Mouse (Mus musculus): ENCODE results near the gene Sh3bgrl3. TPM values are rescaled to one million over a fixed set of nuclear protein-coding genes. Genes with fewer than 3 reads are reported as not detected.

The Sh3bgrl3 gene
- polyA plus RNA-seq (2014; fragmentation: Illumina TruSeq; extraction: RNeasy Lipid Tissue Mini Kit (QIAGEN cat#74804); ENCODE audit: insufficient read depth, low read depth, low replicate concordance) = 356 TPM

DNA sequence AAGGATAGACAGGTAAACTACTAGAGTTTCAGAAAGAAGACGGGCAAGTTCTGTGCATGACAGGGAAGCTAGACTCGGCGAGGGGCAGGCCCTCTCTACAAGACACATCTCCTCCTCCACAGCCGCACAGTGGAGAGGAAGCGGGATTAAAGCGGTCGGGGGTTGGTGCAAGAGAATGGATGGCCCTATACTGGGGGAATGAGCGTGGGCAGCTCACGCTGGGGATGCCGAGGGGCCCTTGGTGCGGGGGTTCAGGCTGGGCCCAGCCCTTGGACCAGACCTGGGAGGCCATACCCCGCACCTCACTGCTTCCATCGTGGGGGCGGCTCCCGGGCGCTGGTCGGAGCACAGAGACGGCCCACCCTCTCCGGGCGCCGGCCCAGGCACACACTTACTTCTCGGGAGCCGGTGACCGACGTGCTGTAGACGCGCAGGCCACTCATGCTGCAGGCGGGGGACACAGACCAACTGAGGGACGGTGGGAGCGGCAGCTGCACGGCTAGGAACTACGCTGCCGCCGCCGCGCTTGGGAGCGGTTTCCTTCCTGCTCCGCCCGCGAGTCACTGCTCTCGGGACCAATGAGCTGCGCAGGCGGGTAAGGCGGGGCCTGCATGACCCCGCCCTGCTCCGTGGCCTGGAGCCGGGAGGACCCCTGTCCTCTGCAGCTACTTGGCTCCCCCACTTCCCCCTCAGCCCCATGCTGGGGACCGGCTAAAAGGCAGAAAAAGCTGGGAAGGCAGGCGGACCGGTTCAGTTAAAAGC, at the start of gene Sh3bgrl3:
Sh3bgrl3 (minus strand) TSS at position 569 of the 762 bp plus-strand sequence.

DNA sequence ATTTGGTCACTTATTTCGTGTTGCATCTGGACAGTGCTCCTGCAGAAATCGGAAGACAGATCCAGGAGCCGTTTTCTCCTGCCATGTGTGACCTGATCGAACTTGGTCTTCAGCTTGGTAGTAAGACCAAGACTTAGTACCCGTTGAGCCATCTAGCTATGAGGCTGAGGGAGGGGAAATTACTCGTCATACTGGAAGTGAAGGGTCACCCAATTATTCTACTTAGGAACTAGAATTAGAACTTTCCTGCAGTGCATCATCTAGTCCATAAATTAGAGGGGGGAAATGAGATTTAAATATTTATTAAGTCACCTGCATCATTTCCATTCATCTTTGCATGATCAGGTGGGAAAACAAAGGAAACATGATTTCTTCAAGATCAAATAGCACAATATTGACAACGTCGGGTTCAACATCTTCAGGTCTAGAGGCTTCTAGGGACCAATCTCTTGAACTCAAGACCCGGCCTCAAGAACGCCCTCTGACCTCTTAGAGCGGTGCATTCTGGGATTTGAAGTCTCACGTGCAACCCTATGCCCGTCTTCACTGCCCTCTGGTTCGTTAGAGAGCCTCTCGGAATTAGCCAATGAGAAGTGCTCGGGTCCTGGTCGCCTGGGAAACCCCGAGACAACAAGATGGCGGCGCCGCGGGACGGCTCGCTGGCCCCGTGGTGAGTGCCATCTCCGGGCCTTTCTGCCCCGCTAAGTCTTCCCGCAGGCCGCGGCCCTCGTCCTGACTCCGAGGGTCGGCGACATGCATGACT, 26.4 kb downstream of the Sh3bgrl3 start, which contains the start of gene Ubxn11:
Ubxn11 (plus strand) TSS at position 592 of the 763 bp plus-strand sequence.

DNA sequence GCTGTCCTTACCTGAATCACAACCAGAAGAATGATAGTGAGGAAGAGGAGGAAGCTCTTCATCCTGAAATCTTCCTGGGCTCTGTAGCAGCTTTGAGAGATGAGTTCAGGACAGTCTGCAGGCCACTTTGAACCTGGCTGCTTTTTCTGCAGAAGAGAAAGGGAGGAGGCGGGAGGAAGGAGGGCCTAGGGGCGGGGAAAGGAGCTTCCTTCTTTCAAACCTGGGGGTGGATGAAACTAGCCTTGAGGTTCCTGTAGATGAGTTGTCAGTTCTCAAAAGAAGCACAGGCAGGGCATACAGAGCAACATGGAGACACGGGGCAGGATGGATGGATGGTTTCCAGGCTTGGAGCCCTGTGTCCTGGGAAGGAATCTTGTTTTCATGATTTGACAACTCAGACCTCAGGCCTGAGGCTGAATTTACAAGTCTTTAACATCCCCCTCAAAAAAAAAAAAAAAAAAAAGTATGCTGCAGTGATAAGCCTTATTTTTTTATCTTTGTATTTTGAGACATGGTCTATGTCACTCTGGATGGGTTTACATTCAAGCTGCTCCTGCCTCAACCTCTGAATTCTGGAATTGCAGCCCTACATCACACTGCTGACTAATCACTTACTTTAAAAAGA, 33.6 kb downstream of the Sh3bgrl3 start, which contains the start of gene Cd52:
Cd52 (minus strand) TSS at position 160 of the 625 bp plus-strand sequence.

Other genes starting within 250 kb of the Sh3bgrl3 start
- 23.5 TPM for gene Rps6ka1, start 241.0 kb downstream of the Sh3bgrl3 start, polyA plus RNA-seq (2014; fragmentation: Illumina TruSeq; extraction: RNeasy Lipid Tissue Mini Kit (QIAGEN cat#74804); ENCODE audit: insufficient read depth, low read depth, low replicate concordance)
- 176 TPM for gene Hmgn2, start 160.1 kb downstream of the Sh3bgrl3 start, polyA plus RNA-seq (2014; fragmentation: Illumina TruSeq; extraction: RNeasy Lipid Tissue Mini Kit (QIAGEN cat#74804); ENCODE audit: insufficient read depth, low read depth, low replicate concordance)
- gene Dhdds, start 127.9 kb downstream of the Sh3bgrl3 start, polyA plus RNA-seq (2014; fragmentation: Illumina TruSeq; extraction: RNeasy Lipid Tissue Mini Kit (QIAGEN cat#74804); ENCODE audit: insufficient read depth, low read depth, low replicate concordance) = 20.7 TPM
- not detected for gene Lin28a, start 109.9 kb downstream of the Sh3bgrl3 start, polyA plus RNA-seq (2014; fragmentation: Illumina TruSeq; extraction: RNeasy Lipid Tissue Mini Kit (QIAGEN cat#74804); ENCODE audit: insufficient read depth, low read depth, low replicate concordance)
- gene Zfp683, start 75.0 kb downstream of the Sh3bgrl3 start, polyA plus RNA-seq (2014; fragmentation: Illumina TruSeq; extraction: RNeasy Lipid Tissue Mini Kit (QIAGEN cat#74804); ENCODE audit: insufficient read depth, low read depth, low replicate concordance) = 0.21 TPM
- 2.5 TPM for gene Crybg2, start 68.0 kb downstream of the Sh3bgrl3 start, polyA plus RNA-seq (2014; fragmentation: Illumina TruSeq; extraction: RNeasy Lipid Tissue Mini Kit (QIAGEN cat#74804); ENCODE audit: insufficient read depth, low read depth, low replicate concordance)
- 396 TPM for gene Cd52, start 33.7 kb downstream of the Sh3bgrl3 start, polyA plus RNA-seq (2014; fragmentation: Illumina TruSeq; extraction: RNeasy Lipid Tissue Mini Kit (QIAGEN cat#74804); ENCODE audit: insufficient read depth, low read depth, low replicate concordance)
- gene Ubxn11, start 26.2 kb downstream of the Sh3bgrl3 start, polyA plus RNA-seq (2014; fragmentation: Illumina TruSeq; extraction: RNeasy Lipid Tissue Mini Kit (QIAGEN cat#74804); ENCODE audit: insufficient read depth, low read depth, low replicate concordance) = 12.1 TPM
- 6.3 TPM for gene Cep85, start 58.3 kb upstream of the Sh3bgrl3 start, polyA plus RNA-seq (2014; fragmentation: Illumina TruSeq; extraction: RNeasy Lipid Tissue Mini Kit (QIAGEN cat#74804); ENCODE audit: insufficient read depth, low read depth, low replicate concordance)
- gene Gm7534, start 74.2 kb upstream of the Sh3bgrl3 start, polyA plus RNA-seq (2014; fragmentation: Illumina TruSeq; extraction: RNeasy Lipid Tissue Mini Kit (QIAGEN cat#74804); ENCODE audit: insufficient read depth, low read depth, low replicate concordance) = not detected
- not detected for gene Catsper4, start 98.6 kb upstream of the Sh3bgrl3 start, polyA plus RNA-seq (2014; fragmentation: Illumina TruSeq; extraction: RNeasy Lipid Tissue Mini Kit (QIAGEN cat#74804); ENCODE audit: insufficient read depth, low read depth, low replicate concordance)
- gene Cnksr1, start 109.6 kb upstream of the Sh3bgrl3 start, polyA plus RNA-seq (2014; fragmentation: Illumina TruSeq; extraction: RNeasy Lipid Tissue Mini Kit (QIAGEN cat#74804); ENCODE audit: insufficient read depth, low read depth, low replicate concordance) = 5.7 TPM
- not detected for gene E130218I03Rik, start 114.9 kb upstream of the Sh3bgrl3 start, polyA plus RNA-seq (2014; fragmentation: Illumina TruSeq; extraction: RNeasy Lipid Tissue Mini Kit (QIAGEN cat#74804); ENCODE audit: insufficient read depth, low read depth, low replicate concordance)
- 8.1 TPM for gene Zfp593, start 116.8 kb upstream of the Sh3bgrl3 start, polyA plus RNA-seq (2014; fragmentation: Illumina TruSeq; extraction: RNeasy Lipid Tissue Mini Kit (QIAGEN cat#74804); ENCODE audit: insufficient read depth, low read depth, low replicate concordance)
- gene Gm30191, start 118.1 kb upstream of the Sh3bgrl3 start, polyA plus RNA-seq (2014; fragmentation: Illumina TruSeq; extraction: RNeasy Lipid Tissue Mini Kit (QIAGEN cat#74804); ENCODE audit: insufficient read depth, low read depth, low replicate concordance) = not detected
- gene Grrp1, start 125.3 kb upstream of the Sh3bgrl3 start, polyA plus RNA-seq (2014; fragmentation: Illumina TruSeq; extraction: RNeasy Lipid Tissue Mini Kit (QIAGEN cat#74804); ENCODE audit: insufficient read depth, low read depth, low replicate concordance) = 19.9 TPM
- 3.1 TPM for gene Pdik1l, start 159.1 kb upstream of the Sh3bgrl3 start, polyA plus RNA-seq (2014; fragmentation: Illumina TruSeq; extraction: RNeasy Lipid Tissue Mini Kit (QIAGEN cat#74804); ENCODE audit: insufficient read depth, low read depth, low replicate concordance)
- 1.6 TPM for gene Trim63, start 186.3 kb upstream of the Sh3bgrl3 start, polyA plus RNA-seq (2014; fragmentation: Illumina TruSeq; extraction: RNeasy Lipid Tissue Mini Kit (QIAGEN cat#74804); ENCODE audit: insufficient read depth, low read depth, low replicate concordance)
- gene Slc30a2, start 214.4 kb upstream of the Sh3bgrl3 start, polyA plus RNA-seq (2014; fragmentation: Illumina TruSeq; extraction: RNeasy Lipid Tissue Mini Kit (QIAGEN cat#74804); ENCODE audit: insufficient read depth, low read depth, low replicate concordance) = 0.42 TPM

Measured in lung, adult 10 weeks (tissue).